In genomic region chr1:126573097-126573496, GRCm38 (mm10) we compare ENCODE assay signal across 27 mouse cellular contexts.
"Had no signal": no experiment of that assay in that cellular context is flagged by ENCODE, and none has a peak within 500 bp of the region (broad histone marks: within the 10 kb centered on the region; RNA-seq: fewer than 3 reads in every experiment).

No protein-coding gene starts in this region.

- ATAC-seq: liver, embryonic 12.5 days; liver, postnatal 0 days; lung, postnatal 0 days had no signal

- H3K27ac ChIP-seq: limb, embryonic 10.5 days; limb, embryonic 12.5 days; limb, embryonic 13.5 days; limb, embryonic 15.5 days; liver, embryonic 12.5 days; liver, embryonic 13.5 days; liver, embryonic 14.5 days; liver, embryonic 15.5 days; lung, embryonic 15.5 days; macrophage; midbrain, embryonic 10.5 days; midbrain, embryonic 12.5 days; neural tube, embryonic 12.5 days had no signal

- H3K4me1 ChIP-seq: limb, embryonic 10.5 days; limb, embryonic 12.5 days; liver, embryonic 12.5 days; liver, embryonic 13.5 days; liver, embryonic 15.5 days had no signal

- H3K9me3 ChIP-seq: limb, embryonic 10.5 days; limb, embryonic 12.5 days; limb, embryonic 13.5 days; limb, embryonic 15.5 days; liver, embryonic 12.5 days; liver, embryonic 13.5 days; liver, embryonic 15.5 days; lung, embryonic 15.5 days; midbrain, embryonic 10.5 days; midbrain, embryonic 12.5 days; midbrain, embryonic 15.5 days; neural tube, embryonic 12.5 days had no signal

- H3K27me3 ChIP-seq: limb, embryonic 12.5 days; limb, embryonic 13.5 days; limb, embryonic 15.5 days; liver, embryonic 12.5 days; liver, embryonic 13.5 days; liver, embryonic 15.5 days; lung, embryonic 15.5 days; megakaryocyte, embryonic 14.5 days; midbrain, embryonic 12.5 days; midbrain, embryonic 15.5 days; neural tube, embryonic 12.5 days had no signal

- H3K4me2 ChIP-seq: limb, embryonic 12.5 days; limb, embryonic 13.5 days; limb, embryonic 15.5 days; liver, embryonic 11.5 days; liver, embryonic 12.5 days; liver, embryonic 13.5 days; liver, embryonic 15.5 days; lung, embryonic 14.5 days; lung, embryonic 15.5 days; midbrain, embryonic 12.5 days; midbrain, embryonic 15.5 days; neural tube, embryonic 12.5 days had no signal

- H3K36me3 ChIP-seq: limb, embryonic 10.5 days; limb, embryonic 12.5 days; limb, embryonic 13.5 days; limb, embryonic 15.5 days; liver, embryonic 12.5 days; liver, embryonic 13.5 days; liver, embryonic 15.5 days; lung, embryonic 15.5 days; midbrain, embryonic 12.5 days; midbrain, embryonic 15.5 days; neural tube, embryonic 12.5 days had no signal

- H3K9ac ChIP-seq: limb, embryonic 12.5 days; limb, embryonic 13.5 days; limb, embryonic 15.5 days; liver, embryonic 12.5 days; liver, embryonic 13.5 days; liver, embryonic 14.5 days; liver, embryonic 15.5 days; liver, postnatal 0 days; lung, embryonic 14.5 days; lung, embryonic 15.5 days; midbrain, embryonic 12.5 days; midbrain, embryonic 15.5 days; neural tube, embryonic 12.5 days had no signal

- H3K4me3 ChIP-seq: limb, embryonic 10.5 days; limb, embryonic 12.5 days; limb, embryonic 13.5 days; limb, embryonic 15.5 days; liver, embryonic 12.5 days; liver, embryonic 13.5 days; liver, embryonic 15.5 days; lung, embryonic 15.5 days; megakaryocyte, embryonic 14.5 days; midbrain, embryonic 10.5 days; midbrain, embryonic 12.5 days; midbrain, embryonic 15.5 days; myocyte; neural tube, embryonic 12.5 days had no signal

- DNase-seq: liver; liver, embryonic 13.5 days; liver, postnatal 0 days; lung, adult 18-20 months; lung, adult 2 months; lung, embryonic 14.5 days; lung, postnatal 10 days; lung, postnatal 14 days; lung, postnatal 36 days; lung, postnatal 4 days had no signal
